Mouse (Mus musculus) megakaryocyte, embryonic 14.5 days (primary cell): Measurements from ENCODE around the gene Duxbl1.
"Not testable (repeated sequence)": the region's sequence is repeated elsewhere in the genome, so short reads cannot be mapped to it uniquely, and the experiment has no call there.

ENCODE experiments used
- FLI1 ChIP-seq: IDR thresholded peaks from 2 replicates; pipeline ENCODE4 v1.6.1; 2012; ENCODE audit warnings: low read length, inconsistent platforms, mixed read lengths
- GATA1 ChIP-seq: IDR thresholded peaks from 3 replicates; pipeline ENCODE4 v1.6.1; 2012; ENCODE audit warnings: mixed read lengths, low read length, inconsistent platforms, borderline replicate concordance

- TF ChIP-seq FLI1, GATA1: not testable (repeated sequence)
These were observed 38.0 kb downstream of the Duxbl1 start for GRCm38 (mm10) chr14:26016414-26016813.
